22 mouse cellular contexts compared by ENCODE assay signal in genomic region chr2:157420404-157420803, GRCm38 (mm10). TPM values are rescaled to one million over a fixed set of nuclear protein-coding genes. Genes with fewer than 3 reads are reported as not detected.
DNase-seq lines count a peak whose midpoint lies in the region; ATAC-seq and TF ChIP-seq lines count a peak whose summit lies in the region.
"Had no signal": no experiment of that assay in that cellular context is flagged by ENCODE, and none has a peak within 500 bp of the region (broad histone marks: within the 10 kb centered on the region; RNA-seq: fewer than 3 reads in every experiment).

No protein-coding gene starts in this region.

- no peak for ATAC-seq in erythroid progenitor cell, adult 5-6 weeks (replicated peaks; ENCODE audit: low FRiP score, poor library complexity, severe bottlenecking)
- ATAC-seq: activated CD4-positive, CD25-positive, alpha-beta regulatory T cell, adult 4 months; forebrain, embryonic 13.5 days; inflammation-experienced regulatory T-cells, adult 6 months; Patski had no signal

- H3K4me3 ChIP-seq in lung, adult 2 months (replicated peaks; ENCODE audit: extremely low read depth, low read depth, low read length): no peak overlapping the region
- H3K4me3 ChIP-seq in ES-Bruce4 (ENCODE audit: low read depth, low read length): peak overlapping the region; percentile 44
- peak overlapping the region; percentile 3 to 40; a peak in 2 of 4 replicates for H3K4me3 ChIP-seq in ES-E14 (ENCODE audit: insufficient read depth in 1 of 2, low read depth in 1 of 2, low read length in 2 of 2, poor library complexity in 1 of 2, severe bottlenecking in 1 of 2)
- H3K4me3 ChIP-seq: forebrain, embryonic 13.5 days; heart, embryonic 13.5 days; left cerebral cortex, adult 2 months; limb, embryonic 15.5 days had no signal

- H3K9me3 ChIP-seq in ES-Bruce4 (replicated peaks; ENCODE audit: control insufficient read depth, insufficient read depth, low read length, poor library complexity, severe bottlenecking) (no peaks in the 10 kb centered on the region), ES-E14 (ENCODE audit: control insufficient read depth, insufficient read depth, low read depth, low read length) (no peaks in the 10 kb centered on the region)
- H3K9me3 ChIP-seq: forebrain, embryonic 13.5 days; heart, embryonic 13.5 days; limb, embryonic 15.5 days had no signal

- peak; percentile 62 to 73 for DNase-seq in lung, adult 18-20 months
- no peak for DNase-seq in lung, adult 2 months
- DNase-seq in ES-E14 (ENCODE audit: low read depth, low spot score): peak; percentile 62
- DNase-seq in lung, postnatal 25 days (ENCODE audit: low spot score): peak; percentile 53
- DNase-seq in Muller cell, postnatal 12 days (ENCODE audit: inconsistent ontology term): no peak
- DNase-seq: adrenal gland, adult 8-10 months; cerebellum, adult 8-10 months; kidney, adult 18-20 months; layer of hippocampus, adult 9-11 months had no signal

- 79% methylated on average over 4 of the region's 4 CpGs for WGBS in lung, adult 2 months

- no peak; the same call in 1 of the 2 replicates for TF ChIP-seq EP300 in ES-Bruce4 (IDR thresholded peaks at IDR 0.05; ENCODE audit: insufficient read depth, low read depth, low read length)

- H3K36me3 ChIP-seq in ES-Bruce4 (ENCODE audit: control insufficient read depth, insufficient read depth, low read length, poor library complexity, severe bottlenecking) (no peaks in the 10 kb centered on the region), ES-E14 (ENCODE audit: control insufficient read depth, insufficient read depth, low read length, poor library complexity, severe bottlenecking) (no peaks in the 10 kb centered on the region)
- H3K36me3 ChIP-seq: heart, embryonic 13.5 days; limb, embryonic 15.5 days had no signal

- H3K9ac ChIP-seq in ES-Bruce4 (ENCODE audit: low read depth, poor library complexity, severe bottlenecking): peak overlapping the region; percentile 20; the same call in 1 of the 2 replicates
- peak overlapping the region; percentile 64 for H3K9ac ChIP-seq in ES-E14 (ENCODE audit: insufficient read depth, low read depth, low read length, poor library complexity, severe bottlenecking)
- H3K9ac ChIP-seq: forebrain, embryonic 13.5 days; heart, embryonic 13.5 days; hindbrain, embryonic 14.5 days; limb, embryonic 15.5 days; liver, embryonic 14.5 days had no signal

- peaks cover 14% of the 10 kb centered on the region; the same call in 1 of the 2 replicates for H3K4me1 ChIP-seq in lung, adult 2 months (ENCODE audit: control insufficient read depth, insufficient read depth, low read length)
- peaks cover 22% of the 10 kb centered on the region for H3K4me1 ChIP-seq in ES-Bruce4 (ENCODE audit: control insufficient read depth, insufficient read depth, low read length)
- H3K4me1 ChIP-seq in ES-E14 (ENCODE audit: control insufficient read depth in 2 of 2, insufficient read depth in 2 of 2, low read length in 2 of 2, poor library complexity in 1 of 2): peaks cover 18 to 59% of the 10 kb centered on the region in 2 experiments

- TF ChIP-seq POLR2A in lung, adult 2 months (IDR thresholded peaks at IDR 0.05; ENCODE audit: borderline replicate concordance, extremely low read depth, low read depth, low read length): no peak
- no peak for TF ChIP-seq POLR2A in ES-Bruce4 (IDR thresholded peaks at IDR 0.05; ENCODE audit: insufficient read depth, low read length)

- no peak for TF ChIP-seq CTCF in lung, adult 2 months (IDR thresholded peaks at IDR 0.05; ENCODE audit: insufficient read depth, low read length)
- no peak for TF ChIP-seq CTCF in ES-Bruce4 (IDR thresholded peaks at IDR 0.05; ENCODE audit: low read depth, low read length)

- in situ Hi-C loops in ES-E14 (cut with MboI; ENCODE audit: low sequenced_read_pairs in 2 of 2, unreplicated experiment in 2 of 2): no loop called here

- H3K27ac ChIP-seq in ES-Bruce4 (ENCODE audit: insufficient read depth, low read length): peak overlapping the region; percentile 87
- peak overlapping the region; percentile 99 for H3K27ac ChIP-seq in ES-E14 (ENCODE audit: insufficient read depth, low read depth, low read length, poor library complexity, severe bottlenecking)
- H3K27ac ChIP-seq: forebrain, embryonic 13.5 days; heart, embryonic 13.5 days; hindbrain, embryonic 14.5 days; kidney, postnatal 0 days; left cerebral cortex, adult 2 months; limb, embryonic 15.5 days; liver, embryonic 14.5 days; macrophage had no signal

- H3K27me3 ChIP-seq in ES-Bruce4 (ENCODE audit: control insufficient read depth, insufficient read depth, low read length, poor library complexity, severe bottlenecking): no peaks in the 10 kb centered on the region
- H3K27me3 ChIP-seq: forebrain, embryonic 13.5 days; heart, embryonic 13.5 days; limb, embryonic 15.5 days; Patski had no signal

TF ChIP-seq in ES-E14, 5 proteins besides CTCF, POLR2A, EP300 and RAD21:
- no peak for TF ChIP-seq ZC3H11A (IDR thresholded peaks at IDR 0.05; ENCODE audit: borderline replicate concordance, low read depth, low read length)
- TF ChIP-seq CHD2 (IDR thresholded peaks at IDR 0.05; ENCODE audit: low read depth, low read length): no peak
TF ChIP-seq in ES-E14: peak in this region for 0.

RNA-seq across cellular contexts. Expression of gene Src, which starts 2.2 kb away (rescaled TPM):
- 59.8 and 62.3 TPM in 2 replicates for polyA plus RNA-seq in lung, adult 2 months (2012; rRNA removed)
- 53.4 and 54.7 TPM in 2 replicates for polyA plus RNA-seq in ES-Bruce4 (2011; ENCODE audit: insufficient read depth, insufficient read length, low read depth, missing spikeins)
- 32.5 and 36.7 TPM in 2 replicates for total RNA-seq in ES-E14 (2012; rRNA removed)
- 0.36 and 0.42 TPM in 2 replicates for total RNA-seq in erythroid progenitor cell, adult 5-6 weeks (2015; ENCODE audit: low replicate concordance)
- total RNA-seq in erythroid progenitor cell, adult 5-6 weeks (2017; ENCODE audit: low replicate concordance): 0.39 and 1.1 TPM in 2 replicates

RNA-seq across cellular contexts. Expression of gene Manbal, which starts 53.0 kb away (rescaled TPM):
- 85.5 and 108 TPM in 2 replicates for polyA plus RNA-seq in lung, adult 2 months (2012; rRNA removed)
- polyA plus RNA-seq in ES-Bruce4 (2011; ENCODE audit: insufficient read depth, insufficient read length, low read depth, missing spikeins): 37.8 and 38.1 TPM in 2 replicates
- 39.4 and 44.9 TPM in 2 replicates for total RNA-seq in ES-E14 (2012; rRNA removed)
- 15.9 and 26.0 TPM in 2 replicates for total RNA-seq in erythroid progenitor cell, adult 5-6 weeks (2015; ENCODE audit: low replicate concordance)
- 3.3 and 9.4 TPM in 2 replicates for total RNA-seq in erythroid progenitor cell, adult 5-6 weeks (2017; ENCODE audit: low replicate concordance)

Comparison
In these comparisons a context has a peak if more than half of its experiments do, and no peak if none do; other contexts are left out.
1. DNase-seq: peak in lung, adult 18-20 months (2 of 2), ES-E14 (single experiment) and lung, postnatal 25 days (single experiment); none in lung, adult 2 months (single experiment) and Muller cell, postnatal 12 days (single experiment).
2. RNA of gene Src, which starts 2.2 kb away (total RNA-seq): 32.5 to 36.7 TPM in ES-E14; 0.36 to 1.1 TPM in erythroid progenitor cell, adult 5-6 weeks; every median in the first group is over 10 times any median in the second.